Mouse (Mus musculus): ENCODE results near the gene Spin4.

DNA sequence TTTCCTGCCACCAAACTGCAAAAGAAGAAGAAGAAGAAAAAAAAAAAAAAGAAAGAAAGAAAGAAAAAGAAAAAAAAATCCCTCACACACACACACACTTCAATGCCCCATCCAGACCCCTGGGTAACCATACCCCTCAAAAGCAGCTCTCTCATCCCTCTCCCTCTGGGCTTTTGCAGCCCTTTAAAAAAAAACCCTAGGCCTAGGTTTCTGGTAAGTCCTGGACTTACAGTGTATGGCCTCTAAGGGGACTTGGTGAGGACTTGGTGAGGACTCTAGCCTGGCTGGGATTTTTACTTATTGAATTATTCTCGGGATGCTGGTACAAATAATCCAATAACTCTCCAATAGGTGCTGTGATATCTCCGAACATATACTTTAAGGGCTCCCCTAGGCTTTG is 35.6 kb downstream of the Spin4 start:
- TF ChIP-seq HCFC1 (IDR thresholded peaks at IDR 0.05; ENCODE audit: low read depth, low read length) (no peak), CTCF (conservative IDR thresholded peaks at IDR 0.05 in 1 of 2, IDR thresholded peaks at IDR 0.05 in 1 of 2; ENCODE audit: low read depth in 2 of 2, low read length in 2 of 2) (no peak), BHLHE40 (IDR thresholded peaks at IDR 0.05; ENCODE audit: low read depth, low read length) (no peak), JUND (conservative IDR thresholded peaks at IDR 0.05; ENCODE audit: low read depth, low read length) (no peak), EP300 (IDR thresholded peaks at IDR 0.05; ENCODE audit: low read length) (no peak)
